Mouse (Mus musculus) embryonic stem cell, embryonic (primary cell): ENCODE measurements at regions not wholly inside any gene's neighbourhood (a gene's known extent, or its start where the extent isn't known, plus 50 kb on each side); places are given as distances from the start of the nearest gene placed in this dataset.
"Not testable (repeated sequence)": the region's sequence is repeated elsewhere in the genome, so short reads cannot be mapped to it uniquely, and the experiment has no call there.

Source experiments
- CTCF ChIA-PET, 4 experiments: fragments of 300-600 bp in 2 of 4; fragments of 350-600 bp in 2 of 4; sonication (Branson Sonifier 250); formaldehyde crosslinking; loops; one replicate each; lab custom pipeline; 2022; ENCODE audit warnings: inconsistent platforms in 2 of 4; lab: Charles Lee
- POLR2A ChIA-PET, 4 experiments: fragments of 300-600 bp in 2 of 4; fragments of 350-600 bp in 2 of 4; sonication (Branson Sonifier 250); formaldehyde crosslinking; loops; one replicate each; lab custom pipeline; 2022; ENCODE audit warnings: antibody characterized with exemption in 4 of 4, inconsistent platforms in 1 of 4; lab: Charles Lee

- CTCF ChIA-PET = no interaction called here
- POLR2A ChIA-PET = no interaction called here
Observed at GRCm38 (mm10) chr15:4206371-4206770, 168.9 kb upstream of the Plcxd3 start.

- CTCF ChIA-PET = no interaction called here
- POLR2A ChIA-PET = no interaction called here
Observed at GRCm38 (mm10) chr15:4213371-4213770, 161.9 kb upstream of the Plcxd3 start.

- POLR2A ChIA-PET = no interaction called here
- CTCF ChIA-PET = no interaction called here
Observed at GRCm38 (mm10) chr15:4219102-4219501, 156.2 kb upstream of the Plcxd3 start.

- POLR2A ChIA-PET = no interaction called here
- CTCF ChIA-PET = no interaction called here
Observed at GRCm38 (mm10) chr15:4228055-4228454, 147.2 kb upstream of the Plcxd3 start.

GRCm38 (mm10) chr15:4240649-4241048 is 134.6 kb upstream of the Plcxd3 start:
- ChIA-PET POLR2A (no interaction called here), CTCF (no interaction called here)

- ChIA-PET CTCF (no interaction called here), POLR2A (no interaction called here)
Observed at GRCm38 (mm10) chr15:4247637-4248136, 127.6 kb upstream of the Plcxd3 start.

GRCm38 (mm10) chr15:4264601-4265000 is 110.7 kb upstream of the Plcxd3 start:
- ChIA-PET POLR2A (interaction anchor here in 1 of 4 experiments (0.5 kb wide), 1 partner anchor 1424 kb away, joined by 4 read pairs; no protein-coding TSS in a partner anchor), CTCF (no interaction called here)

- CTCF ChIA-PET = no interaction called here
- POLR2A ChIA-PET = no interaction called here
Observed at GRCm38 (mm10) chr15:4269835-4270234, 105.5 kb upstream of the Plcxd3 start.

GRCm38 (mm10) chr15:4277011-4277410 is 98.3 kb upstream of the Plcxd3 start:
- ChIA-PET CTCF (interaction anchor here in 1 of 4 experiments (0.8 kb wide), 1 partner anchor 44 kb away, joined by 3 read pairs; no protein-coding TSS in a partner anchor), POLR2A (no interaction called here)

- ChIA-PET POLR2A (no interaction called here), CTCF (no interaction called here)
Observed at GRCm38 (mm10) chr15:4307498-4307897, 67.8 kb upstream of the Plcxd3 start.

- CTCF ChIA-PET = not testable (repeated sequence)
- POLR2A ChIA-PET = interaction anchor here in 1 of 4 experiments (0.6 kb wide), 1 partner anchor 42 kb away, joined by 3 read pairs; no protein-coding TSS in a partner anchor
Observed at GRCm38 (mm10) chr15:4313698-4314097, 61.6 kb upstream of the Plcxd3 start.

- CTCF ChIA-PET = no interaction called here
- POLR2A ChIA-PET = no interaction called here
Observed at GRCm38 (mm10) chr15:4315897-4316296, 59.4 kb upstream of the Plcxd3 start.
